Mouse (Mus musculus) heart, adult 11 months (tissue): ENCODE results near the gene Hcn3.
"Not testable (repeated sequence)": the region's sequence is repeated elsewhere in the genome, so short reads cannot be mapped to it uniquely, and the experiment has no call there.

Experiments used
- DNase-seq: peaks from one replicate; pipeline ENCODE4 v3.0.0; 2022

Hcn3 gene

GRCm38 (mm10) chr3:89179056-89179455 lies 19.1 kb upstream of the Hcn3 start:
- DNase-seq = peak; percentile 90

DNA sequence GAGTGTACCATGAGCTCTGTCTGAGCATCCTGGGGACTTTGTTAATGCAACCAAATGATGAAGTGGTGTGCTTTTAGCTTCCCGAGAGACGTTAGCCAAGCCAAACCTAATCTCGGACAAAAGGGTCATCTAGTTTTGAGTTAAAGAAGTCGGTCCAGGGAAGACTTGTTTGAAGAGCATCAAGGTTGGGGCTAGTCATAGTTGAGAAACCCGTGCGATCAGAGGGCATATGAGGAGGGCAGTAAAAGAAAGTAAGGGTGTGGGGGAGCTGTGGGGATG lies 18.1 kb upstream of the Hcn3 start:
- peak; percentile 85 for DNase-seq

DNA sequence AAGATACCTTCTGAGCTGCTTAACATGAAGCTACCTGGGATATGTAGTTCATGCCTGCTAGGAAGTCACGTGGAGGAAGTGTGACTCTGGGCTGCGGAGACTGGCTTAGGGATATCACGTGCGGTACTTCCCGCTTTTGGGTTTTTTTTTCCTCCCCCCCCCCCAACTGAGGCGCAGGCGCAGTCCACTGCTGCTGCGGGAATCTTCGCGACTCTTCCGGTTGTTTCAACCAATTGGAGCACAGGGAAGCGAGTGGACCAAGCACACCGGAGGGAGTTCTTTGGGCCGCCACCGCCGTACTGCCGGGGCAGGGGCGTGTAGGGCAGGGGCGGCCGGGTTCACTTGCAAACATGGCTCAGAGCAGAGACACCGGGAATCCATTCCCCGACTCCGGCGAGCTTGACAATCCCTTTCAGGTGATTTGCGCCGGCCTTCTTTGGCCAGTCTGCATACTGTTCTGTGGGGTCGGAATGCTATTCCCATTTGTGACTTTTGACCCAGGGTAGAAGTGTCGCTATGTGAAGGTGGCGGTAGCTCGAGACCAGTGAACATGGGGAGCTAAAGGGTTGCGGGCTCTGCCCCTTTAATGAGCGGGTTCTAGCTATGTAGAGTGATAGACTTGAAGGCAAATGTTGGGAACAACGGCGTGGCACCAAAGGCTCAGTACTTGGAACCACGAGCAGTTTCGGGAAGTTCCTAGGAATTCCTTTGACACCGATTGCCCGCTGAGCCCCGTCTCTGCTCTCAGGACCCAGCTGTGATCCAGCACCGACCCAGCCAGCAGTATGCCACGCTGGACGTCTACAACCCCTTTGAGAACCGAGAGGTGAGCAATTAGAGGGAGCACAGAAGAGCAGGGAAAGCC lies 17.5 kb upstream of the Hcn3 start, which contains the start of gene Scamp3:
TSS of gene Scamp3 (plus strand) at position 232 of the 865 bp plus-strand sequence.
- DNase-seq = peak; percentile 99

DNA sequence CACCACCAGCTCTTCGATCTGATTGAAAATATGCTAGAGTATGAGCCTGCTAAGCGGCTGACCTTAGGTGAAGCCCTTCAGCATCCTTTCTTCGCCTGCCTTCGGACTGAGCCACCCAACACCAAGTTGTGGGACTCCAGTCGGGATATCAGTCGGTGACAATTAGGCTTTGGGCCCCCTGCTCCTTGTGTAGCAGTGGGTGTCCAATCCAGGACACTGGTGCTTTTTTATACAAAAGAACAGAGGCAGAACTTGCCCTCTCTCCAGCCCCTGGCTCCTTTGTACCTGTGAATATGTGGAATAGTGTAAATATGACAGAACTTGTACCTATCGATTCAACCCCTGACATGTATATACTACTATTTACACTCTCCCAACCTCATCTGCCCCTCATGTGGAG lies 16.4 kb upstream of the Hcn3 start:
- peak; percentile 91 for DNase-seq

- DNase-seq = peak; percentile 87
Measured at GRCm38 (mm10) chr3:89175544-89175943, 15.5 kb upstream of the Hcn3 start.

GRCm38 (mm10) chr3:89174844-89175243 lies 14.8 kb upstream of the Hcn3 start:
- DNase-seq = peak; percentile 85

- peak; percentile 91 for DNase-seq
Measured at GRCm38 (mm10) chr3:89166945-89167344, 6.9 kb upstream of the Hcn3 start.

DNA sequence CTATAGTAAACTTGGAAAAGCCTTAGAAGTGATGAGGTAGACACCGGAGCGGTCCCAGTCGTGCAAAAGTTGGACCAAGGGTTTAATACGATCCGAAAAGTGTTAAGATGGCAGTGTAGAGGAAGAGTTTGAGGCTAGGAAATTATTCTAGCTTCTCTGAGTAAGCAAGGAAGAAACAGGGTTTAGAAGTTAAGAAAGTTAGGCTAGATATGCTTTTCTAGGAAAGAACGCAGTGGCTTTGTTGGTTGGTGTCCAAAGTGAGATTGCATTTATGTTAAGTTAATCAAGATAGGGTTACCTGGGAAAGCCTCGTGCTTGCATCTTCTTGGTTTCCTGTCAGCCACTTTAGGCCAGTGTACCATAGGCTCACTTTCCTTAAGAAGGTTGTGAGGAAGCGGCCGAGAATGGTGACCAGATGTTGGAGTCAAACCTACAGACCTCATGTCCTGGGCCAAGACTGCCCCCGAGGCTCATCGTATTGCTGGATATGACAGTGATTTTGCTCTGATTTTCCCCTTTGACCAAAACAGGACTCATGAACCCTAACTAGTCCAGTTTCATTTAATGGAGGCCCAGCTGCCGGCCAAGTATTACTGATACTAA lies 5.4 kb upstream of the Hcn3 start:
- peak; percentile 92 for DNase-seq

GRCm38 (mm10) chr3:89164506-89165267 lies 4.7 kb upstream of the Hcn3 start, which contains the start of gene Clk2:
Gene Clk2 (plus strand): TSS chr3:89164795.
- DNase-seq = peak; percentile 100

- no peak for DNase-seq
Measured at GRCm38 (mm10) chr3:89163643-89164245, 3.7 kb upstream of the Hcn3 start.

DNA sequence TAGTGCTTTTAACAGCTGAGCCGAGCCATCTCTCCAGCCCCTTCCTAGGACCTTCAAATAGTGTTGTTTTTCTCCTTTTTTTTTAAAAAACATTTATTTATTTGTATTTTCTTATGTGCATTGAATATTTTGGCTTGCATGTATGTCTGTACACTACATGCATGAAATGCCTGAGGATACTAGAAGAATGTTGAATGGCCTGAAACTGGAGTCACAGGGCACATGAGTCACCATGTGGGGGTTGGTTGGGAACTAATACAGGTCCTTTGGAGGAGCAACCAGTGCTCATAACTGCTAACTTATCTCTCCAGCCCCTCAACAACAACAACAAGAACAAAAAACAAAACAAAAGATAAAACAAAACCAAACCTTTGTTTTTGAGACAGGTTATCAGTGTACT lies 3.1 kb upstream of the Hcn3 start:
- DNase-seq = no peak

GRCm38 (mm10) chr3:89161786-89162185 lies 1.8 kb upstream of the Hcn3 start:
- DNase-seq = no peak

GRCm38 (mm10) chr3:89161207-89161606 lies 1.2 kb upstream of the Hcn3 start:
- not testable (repeated sequence) for DNase-seq

DNA sequence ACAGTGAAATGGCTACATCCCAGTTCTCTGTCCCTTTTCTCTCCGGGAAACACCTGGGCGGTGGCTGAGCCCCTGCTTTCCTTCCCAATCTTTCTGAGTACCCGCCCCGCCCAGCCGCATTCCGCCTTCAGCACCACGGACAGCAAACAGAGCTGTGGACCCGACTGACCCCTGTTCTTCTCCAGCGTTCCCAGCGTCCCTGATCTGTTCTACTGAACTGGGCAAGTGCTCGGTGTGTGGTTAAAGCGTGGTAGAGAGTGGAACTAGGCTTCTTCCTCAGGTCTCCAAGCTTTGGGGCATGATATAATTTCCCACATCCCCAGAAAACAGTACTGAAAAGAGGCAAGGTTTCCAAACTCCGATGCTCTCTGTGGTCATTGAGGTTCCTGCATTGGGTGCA lies 785 bp downstream of the Hcn3 start:
- peak; percentile 90 for DNase-seq

- no peak for DNase-seq
Measured at GRCm38 (mm10) chr3:89158651-89159050, 1.3 kb downstream of the Hcn3 start.

- DNase-seq = no peak
Measured at GRCm38 (mm10) chr3:89156951-89157350, 3.0 kb downstream of the Hcn3 start.

GRCm38 (mm10) chr3:89152084-89152835 lies 7.7 kb downstream of the Hcn3 start:
- DNase-seq = no peak

DNA sequence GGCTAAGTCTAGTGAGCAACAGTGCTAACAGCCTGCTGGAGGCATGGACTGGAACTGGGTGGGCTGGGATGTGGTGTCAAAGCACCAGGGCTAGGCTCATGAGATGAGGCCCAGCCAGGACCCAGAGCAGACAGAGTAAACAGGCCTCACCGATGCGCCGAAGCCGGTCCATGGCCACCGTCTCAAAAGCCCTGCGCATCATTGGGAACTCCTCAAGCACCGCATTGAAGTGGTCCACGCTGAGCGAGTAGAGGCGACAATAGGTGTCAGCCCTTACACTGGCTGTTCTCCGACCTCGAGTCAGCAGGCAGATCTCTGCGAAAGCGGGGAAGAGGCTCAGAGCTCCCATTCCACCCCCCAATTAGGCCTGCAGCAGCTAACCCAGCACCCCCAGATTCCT lies 11.4 kb downstream of the Hcn3 start:
- peak; percentile 86 for DNase-seq

- no peak for DNase-seq
Measured at GRCm38 (mm10) chr3:89147979-89148311, 12.1 kb downstream of the Hcn3 start.

- no peak for DNase-seq
Measured at GRCm38 (mm10) chr3:89147101-89147978, 12.7 kb downstream of the Hcn3 start.

DNA sequence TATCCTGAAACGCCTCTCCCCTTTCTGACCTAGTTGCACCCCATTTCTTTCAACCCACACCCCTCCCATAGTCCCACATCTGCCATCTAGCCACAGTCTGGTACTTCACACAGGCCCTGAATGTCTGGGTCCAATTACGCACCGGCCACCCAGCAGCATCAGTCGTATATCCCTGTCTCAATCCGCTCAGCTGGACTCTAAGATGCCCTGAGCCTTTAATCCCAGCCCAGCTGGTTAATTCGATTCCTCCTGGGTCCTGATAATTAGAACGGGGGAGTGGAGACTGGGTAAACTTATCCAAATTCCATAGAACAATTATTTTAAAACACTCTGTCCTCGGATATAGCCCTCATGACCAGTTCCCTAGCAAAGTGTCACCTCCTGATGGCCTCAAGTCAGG lies 14.4 kb downstream of the Hcn3 start:
- DNase-seq = no peak

DNA sequence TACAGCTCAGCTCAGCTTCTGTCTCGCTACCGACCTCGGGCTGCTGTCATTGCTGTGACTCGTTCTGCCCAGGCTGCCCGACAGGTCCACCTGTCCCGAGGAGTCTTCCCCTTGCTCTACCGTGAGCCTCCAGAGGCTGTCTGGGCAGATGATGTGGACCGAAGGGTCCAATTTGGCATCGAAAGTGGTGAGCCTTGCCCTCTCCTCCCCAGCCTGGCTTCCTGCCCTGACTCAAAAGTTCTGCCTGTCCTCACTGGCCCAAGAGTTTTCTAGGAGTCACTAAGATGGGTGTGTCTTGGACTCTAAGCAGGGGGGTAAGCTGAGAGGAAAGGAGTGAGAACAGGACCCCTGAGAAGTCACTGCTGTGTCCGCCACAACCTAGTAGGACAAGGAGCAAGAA lies 15.2 kb downstream of the Hcn3 start:
- no peak for DNase-seq
